ENCODE assay signal across 8 mouse cellular contexts in the genomic region with DNA sequence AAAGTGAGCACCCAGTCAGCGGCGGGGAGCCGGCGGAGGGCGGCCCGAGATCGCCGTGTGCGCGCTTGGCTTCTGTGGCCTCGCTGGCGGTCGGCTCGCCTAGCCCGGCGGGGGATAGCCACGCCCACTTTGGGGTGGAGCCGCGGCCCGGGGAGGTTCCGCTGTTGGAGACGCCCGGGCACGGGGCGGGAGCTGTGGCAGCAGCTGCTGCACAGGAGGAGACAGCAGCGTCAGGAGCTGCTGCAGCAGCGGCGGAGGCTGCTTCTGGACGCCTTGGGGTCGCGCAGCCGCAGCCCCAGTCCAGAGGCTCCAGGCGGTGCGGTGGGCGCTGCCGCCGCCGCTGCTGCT. TPM values are rescaled to one million over a fixed set of nuclear protein-coding genes. Genes with fewer than 3 reads are reported as not detected.
DNase-seq lines count a peak whose midpoint lies in the region; ATAC-seq and TF ChIP-seq lines count a peak whose summit lies in the region.

A gene (plus strand): TSS at position 181 of the 348 bp plus-strand sequence.

- H3K4me2 ChIP-seq in hindbrain, embryonic 14.5 days (replicated peaks) = peak within 1 kb of the TSS; percentile 78

- no peak for TF ChIP-seq CTCF in Patski (IDR thresholded peaks at IDR 0.05)

- POLR2A ChIA-PET in Patski (lab: Charles Lee) = interaction anchor here (0.6 to 2.6 kb wide), 8 partner anchors 9 to 29 kb away, joined by 3 to 21 read pairs (median 3); a partner anchor contains a TSS

- no peaks in the 10 kb centered on the region for H3K9me3 ChIP-seq in hindbrain, embryonic 14.5 days (ENCODE audit: control insufficient read depth, low read length)

- peak within 1 kb of the TSS; percentile 80 for H3K27ac ChIP-seq in hindbrain, embryonic 14.5 days

- peak within 1 kb of the TSS; percentile 78 for H3K4me3 ChIP-seq in hindbrain, embryonic 14.5 days (replicated peaks; ENCODE audit: low read length)

- peaks cover 23% of the 10 kb centered on the region for H3K4me1 ChIP-seq in hindbrain, embryonic 14.5 days (replicated peaks; ENCODE audit: control insufficient read depth, insufficient read depth, low read length)

- CTCF ChIA-PET in Patski (lab: Charles Lee) = interaction anchor here (1.1 kb wide), 1 partner anchor 10 kb away, joined by 4 read pairs; no protein-coding TSS in a partner anchor

- H3K9ac ChIP-seq in hindbrain, embryonic 14.5 days = peak within 1 kb of the TSS; percentile 84

- ATAC-seq in Patski = peak; percentile 85
- ATAC-seq in hindbrain, embryonic 14.5 days (ENCODE audit: low FRiP score) = peak; percentile 94

- DNase-seq in Patski (ENCODE audit: low read depth, low spot score) = no peak
- peak; percentile 78 to 81 for DNase-seq in cerebellum, postnatal 14 days
- DNase-seq in frontal cortex, postnatal 25 days (ENCODE audit: low spot score in 2 of 2) = peak; percentile 79 to 90
- peak; percentile 90 for DNase-seq in hindbrain, embryonic 14.5 days (ENCODE audit: low spot score)
- DNase-seq in left cerebral cortex, adult 11 months (ENCODE audit: low spot score) = peak; percentile 92
- peak; percentile 99 for DNase-seq in lung, postnatal 4 days
- peak; percentile 91 for DNase-seq in retina, postnatal 7 days (ENCODE audit: low read depth, low spot score)
- DNase-seq in urinary bladder, adult 2 months (ENCODE audit: low spot score) = peak; percentile 97

- in situ Hi-C loops in Patski (cut with MboI; ENCODE audit: low pct_unique_long_range_greater_than_20kb) = no loop called here

- no peaks in the 10 kb centered on the region for H3K27me3 ChIP-seq in Patski
- peaks cover 35% of the 10 kb centered on the region for H3K27me3 ChIP-seq in hindbrain, embryonic 14.5 days (ENCODE audit: control insufficient read depth, insufficient read depth, low read length)

- H3K36me3 ChIP-seq in hindbrain, embryonic 14.5 days (replicated peaks; ENCODE audit: control insufficient read depth, insufficient read depth) = no peaks in the 10 kb centered on the region

- WGBS in hindbrain, embryonic 14.5 days = 0% methylated on average over 21 of the region's 38 CpGs

RNA-seq across cellular contexts. Expression of the gene that starts here (rescaled TPM):
- polyA plus RNA-seq in Patski (2021) = 23.2 TPM
- polyA plus RNA-seq in hindbrain, embryonic 14.5 days (2014; fragmentation: Nextera tagmentation; extraction: Ambion mirVana) = 5.0 and 6.3 TPM in 2 replicates
- polyA plus RNA-seq in urinary bladder, adult 2 months (2012; rRNA removed) = 14.6 and 20.5 TPM in 2 replicates
